12 mouse cellular contexts compared by ENCODE assay signal in genomic region chr16:93830916-93831315, GRCm38 (mm10). TPM values are rescaled to one million over a fixed set of nuclear protein-coding genes. Genes with fewer than 3 reads are reported as not detected.
DNase-seq lines count a peak whose midpoint lies in the region; ATAC-seq lines count a peak whose summit lies in the region.
"Had no signal": no experiment of that assay in that cellular context is flagged by ENCODE, and none has a peak within 500 bp of the region (broad histone marks: within the 10 kb centered on the region; RNA-seq: fewer than 3 reads in every experiment).

No protein-coding gene starts in this region.

- peak; percentile 40; the same call in 1 of the 2 replicates for ATAC-seq in kidney, embryonic 16.5 days (ENCODE audit: low FRiP score, low TSS enrichment)
- ATAC-seq: lung, postnatal 0 days had no signal

- H3K27me3 ChIP-seq in kidney, embryonic 16.5 days (ENCODE audit: insufficient read depth, low read length) = no peaks in the 10 kb centered on the region
- 0 out of 2 replicates have a peak, but pooled peaks cover 4% of the 10 kb centered on the region for H3K27me3 ChIP-seq in forebrain, embryonic 10.5 days (ENCODE audit: poor library complexity, severe bottlenecking)
- H3K27me3 ChIP-seq: embryonic facial prominence, embryonic 15.5 days had no signal

- no peak overlapping the region for H3K4me2 ChIP-seq in kidney, embryonic 16.5 days (replicated peaks; ENCODE audit: low read depth, low read length)

- H3K9ac ChIP-seq in kidney, embryonic 16.5 days (replicated peaks; ENCODE audit: low read length) = no peak overlapping the region
- H3K9ac ChIP-seq: embryonic facial prominence, embryonic 15.5 days had no signal

- DNase-seq in left cerebral cortex, postnatal 4 days = peak; percentile 24
- DNase-seq in left cerebral cortex, adult 9 months (ENCODE audit: low spot score in 2 of 2) = no peak
- peak; percentile 56 for DNase-seq in embryo, embryonic 10.5 days (ENCODE audit: low spot score)
- peak; percentile 86 for DNase-seq in retina, postnatal 1 day
- no peak for DNase-seq in urinary bladder, postnatal 10 days (ENCODE audit: low spot score)
- no peak for DNase-seq in forebrain, embryonic 10.5 days (ENCODE audit: extremely low spot score, low spot score)
- no peak for DNase-seq in thymus, postnatal 36 days
- DNase-seq: cerebellum, adult 2 months had no signal

- H3K36me3 ChIP-seq in kidney, embryonic 16.5 days (ENCODE audit: insufficient read depth, low read length) = no peaks in the 10 kb centered on the region
- H3K36me3 ChIP-seq in forebrain, embryonic 10.5 days (replicated peaks) = peaks cover 19% of the 10 kb centered on the region
- H3K36me3 ChIP-seq: embryonic facial prominence, embryonic 15.5 days had no signal

- peak overlapping the region; percentile 58 for H3K27ac ChIP-seq in kidney, embryonic 16.5 days (ENCODE audit: low read length)
- no peak overlapping the region for H3K27ac ChIP-seq in forebrain, embryonic 10.5 days
- H3K27ac ChIP-seq: embryonic facial prominence, embryonic 15.5 days had no signal

- H3K4me3 ChIP-seq in kidney, embryonic 16.5 days (ENCODE audit: low read length) = no peak overlapping the region
- no peak overlapping the region for H3K4me3 ChIP-seq in forebrain, embryonic 10.5 days
- H3K4me3 ChIP-seq: myocyte had no signal

- H3K9me3 ChIP-seq in kidney, embryonic 16.5 days (ENCODE audit: low read length) = peaks cover 5% of the 10 kb centered on the region; the same call in 1 of the 2 replicates
- H3K9me3 ChIP-seq in forebrain, embryonic 10.5 days = peaks cover 4% of the 10 kb centered on the region; the same call in 1 of the 2 replicates
- H3K9me3 ChIP-seq: embryonic facial prominence, embryonic 15.5 days had no signal

- 7% methylated on average over 5 of the region's 5 CpGs for WGBS in kidney, embryonic 16.5 days
- WGBS in forebrain, embryonic 10.5 days = 90% methylated on average over 5 of the region's 5 CpGs

- H3K4me1 ChIP-seq in kidney, embryonic 16.5 days (ENCODE audit: insufficient read depth, low read length) = peaks cover 21% of the 10 kb centered on the region
- H3K4me1 ChIP-seq in forebrain, embryonic 10.5 days = peaks cover 11% of the 10 kb centered on the region

- intact Hi-C loops in left cerebral cortex, postnatal 4 days (cut with DNase I) = no loop called here

RNA-seq across cellular contexts. Expression of gene Morc3, which starts 1.0 kb away (rescaled TPM):
- total RNA-seq in left cerebral cortex, postnatal 4 days (2021) = 10 to 100 TPM; 38.0 to 45.6 TPM
- polyA plus RNA-seq in kidney, embryonic 16.5 days (2015; fragmentation: Nextera tagmentation; extraction: Ambion mirVana) = 33.1 and 33.3 TPM in 2 replicates
- 28.4 and 32.4 TPM in 2 replicates for polyA plus RNA-seq in forebrain, embryonic 10.5 days (2016; fragmentation: Nextera tagmentation; extraction: Ambion mirVana)

RNA-seq across cellular contexts. Expression of gene Chaf1b, which starts 52.8 kb away (rescaled TPM):
- total RNA-seq in left cerebral cortex, postnatal 4 days (2021) = 1 to 10 TPM; 7.6 to 8.2 TPM
- 70.3 and 72.1 TPM in 2 replicates for polyA plus RNA-seq in kidney, embryonic 16.5 days (2015; fragmentation: Nextera tagmentation; extraction: Ambion mirVana)
- 154 and 157 TPM in 2 replicates for polyA plus RNA-seq in forebrain, embryonic 10.5 days (2016; fragmentation: Nextera tagmentation; extraction: Ambion mirVana)

Comparison
In these comparisons a context has a peak if more than half of its experiments do, and no peak if none do; other contexts are left out.
1. DNase-seq: peak in left cerebral cortex, postnatal 4 days (single experiment), embryo, embryonic 10.5 days (single experiment) and retina, postnatal 1 day (single experiment); none in left cerebral cortex, adult 9 months (0 of 2), urinary bladder, postnatal 10 days (single experiment), forebrain, embryonic 10.5 days (single experiment) and thymus, postnatal 36 days (0 of 2).